Mouse (Mus musculus) midbrain, postnatal 0 days (tissue): ENCODE measurements at regions not wholly inside any gene's neighbourhood (a gene's known extent, or its start where the extent isn't known, plus 50 kb on each side); places are given as distances from the start of the nearest gene placed in this dataset.

ENCODE experiments used
- ATAC-seq: fragments of 200-750 bp; cut with Nextera tagmentation; 2 replicates; pipeline ENCODE4 v1.8.0; 2017; ENCODE audit warnings: moderate number of reproducible peaks, mild to moderate bottlenecking, moderate TSS enrichment, moderate library complexity; ENCODE audit not compliant: low FRiP score
- DNase-seq: peaks from one replicate; pipeline ENCODE4 v3.0.0-alpha.2; 2015; ENCODE audit warnings: low spot score
- H3K27ac ChIP-seq: fragments of 300-500 bp; sonication (generic); 2 replicates; pipeline ENCODE4 v1.5.1; 2014; ENCODE audit warnings: low read depth, mild to moderate bottlenecking, low read length, mixed read lengths
- H3K27me3 ChIP-seq: fragments of 300-500 bp; sonication (generic); 2 replicates; pipeline ENCODE4 v1.6.1; 2014; ENCODE audit warnings: low read length, control low read depth, mixed read lengths; ENCODE audit not compliant: insufficient read depth
- H3K36me3 ChIP-seq: fragments of 300-500 bp; sonication (generic); 2 replicates; pipeline ENCODE4 v1.6.1; 2014; ENCODE audit warnings: low read length, control low read depth, mixed read lengths; ENCODE audit not compliant: insufficient read depth
- H3K4me1 ChIP-seq: fragments of 300-500 bp; sonication (generic); 2 replicates; pipeline ENCODE4 v1.6.1; 2014; ENCODE audit warnings: mild to moderate bottlenecking, control low read depth, antibody characterized with exemption, low read length, mixed read lengths; ENCODE audit not compliant: insufficient read depth
- H3K4me2 ChIP-seq: fragments of 300-500 bp; sonication (generic); 2 replicates; pipeline ENCODE4 v1.6.1; 2014; ENCODE audit warnings: low read depth, mild to moderate bottlenecking, low read length, mixed read lengths; ENCODE audit not compliant: poor library complexity, severe bottlenecking
- H3K4me3 ChIP-seq: fragments of 300-500 bp; sonication (generic); 2 replicates; pipeline ENCODE4 v1.5.1; 2014; ENCODE audit warnings: low read depth, mild to moderate bottlenecking, low read length, moderate library complexity
- H3K9ac ChIP-seq: fragments of 300-500 bp; sonication (generic); replicated peaks from 2 replicates; pipeline ENCODE4 v1.6.1; 2014; ENCODE audit warnings: mild to moderate bottlenecking, low read length, moderate library complexity, mixed read lengths; ENCODE audit not compliant: poor library complexity, severe bottlenecking
- H3K9me3 ChIP-seq: fragments of 300-500 bp; sonication (generic); 2 replicates; pipeline ENCODE4 v1.6.1; 2016; ENCODE audit warnings: low read length, control low read depth
- CTCF ChIP-seq: IDR thresholded peaks from 2 replicates; pipeline ENCODE4 v1.5.1; 2016; ENCODE audit warnings: antibody characterized with exemption, mild to moderate bottlenecking
- WGBS: fragments of 180-500 bp; shearing (Covaris S2); extraction: QIAGEN DNeasy Blood & Tissue Kit; methylation state at CpG from one replicate; pipeline ENCODE4 v1.1.7; 2014; 5-methylcytosine and 5-hydroxymethylcytosine counted together

GRCm38 (mm10) chr9:47909051-47909450, 252.8 kb upstream of the Nxpe4 start:
- WGBS: 80% methylated on average over 5 of the region's 5 CpGs
- ATAC-seq: no peak
- no peak overlapping the region for H3K9ac ChIP-seq

GRCm38 (mm10) chr9:47910501-47910906, 251.3 kb upstream of the Nxpe4 start:
- Histone ChIP-seq H3K4me2 (no peak overlapping the region), H3K4me1 (peaks cover 16% of the 10 kb centered on the region), H3K36me3 (no peaks in the 10 kb centered on the region), H3K4me3 (no peak overlapping the region), H3K9me3 (no peaks in the 10 kb centered on the region), H3K9ac (no peak overlapping the region), H3K27ac (peak overlapping the region; percentile 60), H3K27me3 (no peaks in the 10 kb centered on the region)
- DNase-seq (peak; percentile 92), ATAC-seq (peak; percentile 85)
- WGBS: 6% methylated on average over 6 of the region's 6 CpGs
- no peak for TF ChIP-seq CTCF

More at GRCm38 (mm10) chr9:47909051-47909450, 252.8 kb upstream of the Nxpe4 start:
- no peak for DNase-seq
- H3K4me2 ChIP-seq: no peak overlapping the region
- H3K36me3 ChIP-seq: no peaks in the 10 kb centered on the region
- no peak overlapping the region for H3K4me3 ChIP-seq
- H3K27me3 ChIP-seq: no peaks in the 10 kb centered on the region
- no peaks in the 10 kb centered on the region for H3K9me3 ChIP-seq
- peaks cover 16% of the 10 kb centered on the region for H3K4me1 ChIP-seq
- TF ChIP-seq CTCF: no peak
- no peak overlapping the region for H3K27ac ChIP-seq

GRCm38 (mm10) chr9:47912823-47913222, 249.0 kb upstream of the Nxpe4 start:
- Histone ChIP-seq H3K9me3 (no peaks in the 10 kb centered on the region), H3K4me2 (no peak overlapping the region), H3K27me3 (no peaks in the 10 kb centered on the region), H3K9ac (no peak overlapping the region), H3K36me3 (no peaks in the 10 kb centered on the region), H3K4me3 (no peak overlapping the region), H3K27ac (no peak overlapping the region), H3K4me1 (peaks cover 16% of the 10 kb centered on the region)
- ATAC-seq (no peak), DNase-seq (no peak)
- WGBS: 91% methylated on average over 5 of the region's 5 CpGs
- TF ChIP-seq CTCF: no peak

- Histone ChIP-seq H3K4me2 (no peak overlapping the region), H3K9ac (no peak overlapping the region), H3K4me1 (no peaks in the 10 kb centered on the region), H3K4me3 (no peak overlapping the region), H3K36me3 (no peaks in the 10 kb centered on the region), H3K27ac (no peak overlapping the region), H3K27me3 (no peaks in the 10 kb centered on the region), H3K9me3 (no peaks in the 10 kb centered on the region)
- ATAC-seq (no peak), DNase-seq (no peak)
- peak; percentile 63 for TF ChIP-seq CTCF
- 81% methylated on average over 2 of the region's 2 CpGs for WGBS
Measured at GRCm38 (mm10) chr9:47935299-47935698, 226.5 kb upstream of the Nxpe4 start.

- Histone ChIP-seq H3K4me2 (no peak overlapping the region), H3K9ac (no peak overlapping the region), H3K4me1 (no peaks in the 10 kb centered on the region), H3K9me3 (no peaks in the 10 kb centered on the region), H3K27me3 (no peaks in the 10 kb centered on the region), H3K4me3 (no peak overlapping the region), H3K27ac (no peak overlapping the region), H3K36me3 (no peaks in the 10 kb centered on the region)
- no peak for TF ChIP-seq CTCF
- WGBS: 32% methylated on average over 7 of the region's 7 CpGs
- no peak for ATAC-seq
- DNase-seq: peak; percentile 42
Measured at GRCm38 (mm10) chr9:47935957-47936457, 225.8 kb upstream of the Nxpe4 start.

- no peak overlapping the region for H3K4me2 ChIP-seq
- no peaks in the 10 kb centered on the region for H3K27me3 ChIP-seq
- H3K4me3 ChIP-seq: no peak overlapping the region
- H3K9me3 ChIP-seq: no peaks in the 10 kb centered on the region
- no peak overlapping the region for H3K27ac ChIP-seq
- DNase-seq (no peak), ATAC-seq (no peak)
- TF ChIP-seq CTCF: no peak
- no peak overlapping the region for H3K9ac ChIP-seq
- WGBS: 78% methylated on average over 14 of the region's 14 CpGs
- H3K4me1 ChIP-seq: peaks cover 5% of the 10 kb centered on the region; the same call in 1 of the 2 replicates
- no peaks in the 10 kb centered on the region for H3K36me3 ChIP-seq
Measured at GRCm38 (mm10) chr9:47938941-47939710, 222.7 kb upstream of the Nxpe4 start.
